Mouse (Mus musculus): ENCODE data around the gene Taf1a. TPM values are rescaled to one million over a fixed set of nuclear protein-coding genes. Genes with fewer than 3 reads are reported as not detected.

Gene Taf1a
- total RNA-seq, 2 experiments from 2014 or later: 22.3 to 29.7 TPM

DNA sequence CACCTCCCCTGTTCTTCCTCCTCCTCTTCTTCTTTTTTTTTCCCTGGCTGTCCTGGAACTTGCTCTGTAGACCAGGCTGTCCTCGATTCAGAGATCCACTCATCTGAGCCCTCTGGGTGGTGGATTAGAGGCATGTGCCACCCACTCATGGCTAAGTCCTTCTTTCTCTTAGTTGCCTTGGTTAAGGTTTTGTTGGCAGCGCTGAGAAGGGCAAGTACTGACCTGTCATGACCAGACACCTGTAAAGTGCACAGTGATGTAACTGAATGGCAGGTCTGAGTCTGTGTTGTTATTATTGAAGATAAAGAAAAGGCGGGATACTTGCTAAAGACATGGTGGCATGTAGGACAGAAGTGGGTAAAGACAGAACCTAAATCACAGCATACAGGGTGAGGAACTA lies 14.6 kb downstream of the Taf1a start:
- DNase-seq (ENCODE audit: low spot score in 2 of 2): no peak

DNA sequence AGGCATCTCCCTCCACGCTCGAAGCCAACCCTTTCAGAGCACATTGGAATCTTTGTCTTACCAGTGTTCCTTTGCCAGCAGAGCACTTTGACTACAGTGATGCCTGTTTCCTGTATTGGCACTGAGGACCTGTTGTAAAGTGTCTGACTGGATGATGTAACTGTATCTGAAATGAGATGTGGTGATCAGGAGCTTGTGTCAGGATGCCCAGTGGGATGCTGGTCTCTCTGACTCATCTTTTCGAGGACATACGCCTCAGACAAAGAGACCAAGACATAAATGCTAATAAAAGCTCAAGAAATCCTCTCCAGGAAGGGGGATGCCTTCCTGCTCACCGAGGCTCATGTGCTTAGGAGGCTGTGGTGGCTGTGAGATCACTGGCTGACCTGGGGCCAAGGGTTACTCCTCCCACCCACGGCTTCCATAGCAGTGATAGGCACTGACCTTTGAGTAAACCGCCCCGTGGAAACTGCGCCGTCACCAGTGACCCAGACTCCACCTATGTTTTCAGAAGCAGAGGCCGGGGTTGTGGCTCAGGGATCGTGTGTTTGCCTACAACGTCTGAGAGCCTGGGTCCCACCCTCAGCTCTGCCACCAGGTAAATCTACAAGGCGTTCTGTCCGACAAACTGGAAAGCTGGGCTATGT lies 25.4 kb downstream of the Taf1a start:
- DNase-seq (ENCODE audit: low spot score in 2 of 2): no peak

DNA sequence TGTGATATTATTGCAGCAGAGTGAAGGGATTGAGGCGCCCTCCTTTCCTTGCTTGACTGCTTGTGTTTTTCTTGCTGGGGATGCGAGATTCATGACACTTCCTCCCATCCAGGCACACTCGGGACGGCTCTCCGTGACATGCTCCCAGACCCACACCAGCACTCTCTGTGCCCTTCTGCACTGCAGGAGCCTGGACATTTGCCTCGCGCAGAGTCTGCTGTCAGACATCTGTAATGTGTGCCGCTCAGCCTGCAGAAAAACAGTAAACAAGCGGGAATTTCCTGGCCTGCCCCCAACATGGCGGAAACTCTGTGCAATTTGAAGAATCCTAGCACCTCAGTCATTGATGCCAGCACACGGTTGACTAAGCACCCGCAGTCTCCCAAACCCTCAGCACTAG lies 29.1 kb downstream of the Taf1a start, which contains the start of gene Hhipl2:
Gene Hhipl2, plus strand, starts transcription at position 343 of the 400 bp plus-strand sequence.
- DNase-seq (ENCODE audit: low spot score in 2 of 2): no peak

DNA sequence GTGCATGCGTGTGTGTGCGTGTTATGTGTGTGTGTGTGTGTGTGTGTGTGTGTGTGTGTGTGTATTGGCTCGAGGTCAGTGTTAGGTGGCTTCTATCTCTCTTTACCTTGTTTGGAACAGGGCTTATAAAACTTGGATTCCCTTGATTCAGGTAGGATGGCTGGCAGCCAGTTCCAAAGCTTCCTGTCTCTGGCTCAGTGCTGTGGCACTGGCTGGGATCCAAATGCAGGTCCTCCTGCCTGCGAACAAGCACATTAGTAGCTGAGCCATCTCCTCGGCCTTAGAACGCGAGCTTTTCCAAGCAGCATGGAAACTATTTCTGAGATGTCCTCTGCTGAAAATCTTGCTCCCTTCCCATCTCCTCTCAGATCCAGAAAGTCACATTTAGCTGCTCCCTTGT lies 31.0 kb downstream of the Taf1a start:
- DNase-seq (ENCODE audit: low spot score in 2 of 2): no peak

DNA sequence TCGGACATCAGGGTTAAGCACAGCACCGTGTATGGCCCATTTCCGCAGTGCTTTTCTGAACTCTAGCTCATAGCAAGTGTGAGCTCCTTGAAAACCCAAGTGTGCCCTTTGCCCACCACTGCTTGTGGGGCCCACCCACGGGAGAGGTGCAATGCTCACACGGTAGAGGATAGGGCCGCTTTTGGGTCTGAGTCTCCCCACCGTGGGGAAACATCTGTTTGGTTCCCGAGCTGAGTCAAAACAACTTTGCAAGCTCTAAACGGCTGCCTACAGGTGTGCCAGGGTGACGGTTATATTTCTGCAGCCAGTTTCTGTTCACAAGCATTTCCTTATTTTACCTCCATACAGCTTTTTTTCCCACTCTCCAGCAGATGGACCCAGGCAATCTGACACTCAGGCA lies 31.5 kb downstream of the Taf1a start:
- DNase-seq (ENCODE audit: low spot score in 2 of 2): no peak

DNA sequence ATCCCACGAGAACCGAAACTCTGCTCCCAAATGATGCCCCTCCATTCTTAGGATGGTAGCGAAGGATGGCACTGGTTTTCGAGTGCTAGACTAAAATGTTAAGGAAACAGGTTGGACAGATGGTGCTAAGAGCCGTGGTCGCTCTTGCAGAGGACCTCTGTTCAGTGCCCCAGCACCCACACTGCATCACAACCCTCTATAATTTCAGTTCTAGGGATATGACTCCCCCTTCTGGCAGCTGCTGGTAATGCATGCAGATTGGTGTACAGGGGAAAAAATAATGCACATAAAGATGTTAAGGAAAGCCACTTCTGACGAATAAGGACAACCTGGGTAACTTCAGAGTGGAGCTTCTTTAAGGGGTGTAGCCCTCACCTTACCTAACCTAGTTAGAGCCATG lies 35.3 kb downstream of the Taf1a start:
- no peak for DNase-seq (ENCODE audit: low spot score in 2 of 2)

DNA sequence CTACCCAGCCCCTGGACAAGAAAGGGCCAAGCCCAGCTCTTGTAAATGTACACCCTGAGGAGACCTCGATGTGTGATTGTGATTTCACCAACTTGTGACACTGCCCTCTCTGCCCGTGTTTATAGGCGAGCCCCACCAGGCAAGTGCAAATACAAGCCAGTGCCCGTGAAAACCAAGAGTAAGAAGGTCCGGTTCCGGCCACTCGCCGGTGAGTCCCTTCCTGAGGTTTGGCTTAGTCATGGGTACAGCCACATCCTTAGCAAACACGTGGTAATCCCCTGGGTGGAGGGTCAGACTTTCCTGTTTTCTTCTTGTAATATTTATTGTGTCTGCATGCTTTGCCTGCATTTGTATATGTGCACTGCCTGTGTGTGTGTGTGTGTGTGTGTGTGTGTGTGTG lies 46.1 kb downstream of the Taf1a start:
- DNase-seq (ENCODE audit: low spot score in 2 of 2): no peak

DNA sequence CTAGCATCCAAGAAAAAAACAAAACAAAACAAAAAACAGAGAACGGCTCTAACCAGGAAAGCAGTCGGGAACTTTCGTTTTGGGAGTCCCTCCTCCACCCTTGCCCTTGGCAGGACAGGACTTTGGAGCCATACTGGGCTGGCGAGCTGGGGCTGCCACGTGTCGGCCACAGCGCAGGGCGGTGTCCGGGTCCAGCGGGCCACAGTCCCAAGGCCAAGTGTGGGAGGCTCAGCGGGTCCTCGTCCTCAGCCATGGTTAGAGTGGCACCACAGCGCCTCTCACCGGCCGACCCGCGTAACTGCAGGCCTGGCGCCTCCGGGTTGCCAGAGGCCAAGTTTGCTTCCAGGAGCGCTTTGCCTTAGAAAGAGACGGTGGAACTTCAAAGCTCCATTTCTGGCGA lies 50.3 kb downstream of the Taf1a start:
- DNase-seq (ENCODE audit: low spot score in 2 of 2): peak; percentile 90 to 91

DNA sequence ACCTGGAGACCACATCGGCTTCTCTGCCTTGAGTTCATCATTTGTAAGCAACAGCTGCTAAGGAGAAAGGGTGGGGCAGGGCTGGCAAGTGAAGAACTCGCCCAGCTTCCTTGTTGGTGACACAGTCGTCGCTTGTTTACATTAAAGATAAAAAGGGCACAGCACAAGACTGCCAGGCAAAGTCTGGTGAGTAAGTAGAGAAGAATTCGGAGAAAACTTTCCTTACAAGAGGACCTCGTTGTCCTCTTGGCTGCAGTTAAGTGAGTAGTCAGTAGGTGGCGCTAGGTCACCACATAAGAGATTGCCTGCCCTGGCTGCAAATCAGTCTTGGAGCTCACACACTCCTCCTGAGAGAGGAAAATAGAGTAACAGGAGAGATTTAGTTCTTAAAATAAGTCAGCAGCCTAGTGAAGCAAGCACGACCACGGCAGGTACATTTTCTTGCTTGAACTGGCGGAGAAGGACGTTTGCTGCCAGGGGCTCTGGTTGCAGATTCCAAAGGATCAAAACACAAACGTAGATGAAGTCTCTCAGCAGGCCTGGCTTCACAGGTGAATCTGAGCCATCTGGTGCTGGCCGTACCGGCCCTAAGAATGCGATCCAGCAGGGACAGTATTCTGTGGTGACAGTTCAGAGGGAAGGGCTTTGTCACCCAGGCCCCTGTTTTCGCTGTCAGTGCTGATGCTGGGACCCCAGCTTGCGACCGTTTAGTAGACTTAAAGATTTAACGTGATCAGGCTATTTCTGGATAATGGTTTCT lies 53.4 kb downstream of the Taf1a start:
- peak; percentile 75 to 76 for DNase-seq (ENCODE audit: low spot score in 2 of 2)

DNA sequence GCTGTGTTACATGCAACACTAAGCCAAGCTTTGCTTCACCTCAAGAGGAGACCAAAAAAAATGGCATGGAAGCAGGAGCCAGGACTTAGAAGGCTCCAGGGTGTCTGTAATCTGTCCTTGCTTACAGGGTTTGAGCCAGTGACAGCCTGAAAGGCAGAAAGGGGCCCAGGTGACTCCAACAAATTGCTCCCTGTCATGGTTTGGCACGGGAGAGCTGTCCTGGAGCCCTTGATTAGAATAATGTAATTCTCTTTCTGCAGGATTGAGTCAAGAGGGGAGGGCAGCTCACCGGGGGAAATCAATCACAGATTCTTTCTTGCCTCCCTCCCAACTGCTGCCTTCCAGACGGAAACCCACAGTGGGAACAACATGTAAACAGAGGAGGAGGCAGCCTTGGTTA lies 64.3 kb downstream of the Taf1a start:
- DNase-seq (ENCODE audit: low spot score in 2 of 2): no peak

Other genes with a start within 250 kb of the Taf1a start
- gene Disp1, start 167.5 kb upstream of the Taf1a start, total RNA-seq (2021): 10 to 100 TPM; 11.5 to 12.7 TPM
- 10 to 100 TPM; 52.7 to 57.8 TPM for gene Aida, start 92.4 kb upstream of the Taf1a start, total RNA-seq (2021)
- 10 to 100 TPM; 44.2 to 57.0 TPM for gene Brox, start 91.7 kb upstream of the Taf1a start, total RNA-seq (2021)
- gene Mia3, start 19.4 kb upstream of the Taf1a start, total RNA-seq (2021): 100 to 1,000 TPM; 189 to 209 TPM
- not detected for gene Hhipl2, start 29.2 kb downstream of the Taf1a start, total RNA-seq (2021)

Measured in adrenal gland, adult 18-20 months (tissue).